Mouse (Mus musculus) hindbrain, embryonic 12.5 days (tissue): ENCODE measurements around the gene Appl2. TPM values are rescaled to one million over a fixed set of nuclear protein-coding genes. Genes with fewer than 3 reads are reported as not detected.

Experiments used
- ATAC-seq: fragments of 200-750 bp; cut with Nextera tagmentation; 2 replicates; pipeline ENCODE4 v1.8.0; 2017; ENCODE audit warnings: moderate TSS enrichment; ENCODE audit not compliant: low FRiP score
- H3K27ac ChIP-seq: fragments of 300-500 bp; sonication (generic); 2 replicates; pipeline ENCODE4 v1.5.1; 2016; ENCODE audit warnings: mild to moderate bottlenecking
- H3K27me3 ChIP-seq: fragments of 300-500 bp; sonication (generic); 2 replicates; pipeline ENCODE4 v1.6.1; 2016; ENCODE audit warnings: mild to moderate bottlenecking
- H3K36me3 ChIP-seq: fragments of 300-500 bp; sonication (generic); 2 replicates; pipeline ENCODE4 v1.6.1; 2016; ENCODE audit warnings: mild to moderate bottlenecking
- H3K4me1 ChIP-seq: fragments of 300-500 bp; sonication (generic); 2 replicates; pipeline ENCODE4 v1.6.1; 2016
- H3K4me2 ChIP-seq: fragments of 300-500 bp; sonication (generic); replicated peaks from 2 replicates; pipeline ENCODE4 v1.6.1; 2016; ENCODE audit warnings: mild to moderate bottlenecking
- H3K4me3 ChIP-seq: fragments of 300-500 bp; sonication (generic); 2 replicates; pipeline ENCODE4 v1.5.1; 2016; ENCODE audit warnings: mild to moderate bottlenecking
- H3K9ac ChIP-seq: fragments of 300-500 bp; sonication (generic); 2 replicates; pipeline ENCODE4 v1.6.1; 2016; ENCODE audit warnings: mild to moderate bottlenecking, moderate library complexity
- H3K9me3 ChIP-seq: fragments of 300-500 bp; sonication (generic); replicated peaks from 2 replicates; pipeline ENCODE4 v1.6.1; 2016; ENCODE audit warnings: mild to moderate bottlenecking
- WGBS: fragments of 180-500 bp; shearing (Covaris S2); methylation state at CpG from one replicate; pipeline ENCODE4 v1.1.7; 2016; 5-methylcytosine and 5-hydroxymethylcytosine counted together
- polyA plus RNA-seq: library from polyadenylated mRNA; unstranded; fragments of >200 nt; fragmentation: Nextera tagmentation; extraction: Ambion mirVana; gene quantifications from 2 replicates; pipeline ENCODE4 v1.2.1, GENCODE M21; 2016

Appl2 gene
- polyA plus RNA-seq, 1 experiment from 2014 or later = 64.5 TPM

- no peak overlapping the region for H3K4me2 ChIP-seq
- no peaks in the 10 kb centered on the region for H3K27me3 ChIP-seq
- H3K4me3 ChIP-seq = no peak overlapping the region
- no peak for ATAC-seq
- H3K4me1 ChIP-seq = peaks cover 39% of the 10 kb centered on the region
- no peak overlapping the region for H3K27ac ChIP-seq
- no peak overlapping the region for H3K9ac ChIP-seq
- H3K9me3 ChIP-seq = no peaks in the 10 kb centered on the region
- H3K36me3 ChIP-seq = no peaks in the 10 kb centered on the region
- 83% methylated on average over 3 of the region's 3 CpGs for WGBS
Measured at GRCm38 (mm10) chr10:83645716-83645990, 2.9 kb downstream of the Appl2 start.

GRCm38 (mm10) chr10:83644865-83645715 is 3.4 kb downstream of the Appl2 start:
- 54% methylated on average over 16 of the region's 16 CpGs for WGBS
- peak overlapping the region; percentile 25; the same call in 1 of the 2 replicates for H3K4me2 ChIP-seq
- H3K4me1 ChIP-seq = peaks cover 39% of the 10 kb centered on the region
- H3K9ac ChIP-seq = peak overlapping the region; percentile 43; the same call in 1 of the 2 replicates
- no peaks in the 10 kb centered on the region for H3K9me3 ChIP-seq
- H3K4me3 ChIP-seq = no peak overlapping the region
- no peaks in the 10 kb centered on the region for H3K36me3 ChIP-seq
- ATAC-seq = no peak
- H3K27ac ChIP-seq = peak overlapping the region; percentile 72
- H3K27me3 ChIP-seq = no peaks in the 10 kb centered on the region

DNA sequence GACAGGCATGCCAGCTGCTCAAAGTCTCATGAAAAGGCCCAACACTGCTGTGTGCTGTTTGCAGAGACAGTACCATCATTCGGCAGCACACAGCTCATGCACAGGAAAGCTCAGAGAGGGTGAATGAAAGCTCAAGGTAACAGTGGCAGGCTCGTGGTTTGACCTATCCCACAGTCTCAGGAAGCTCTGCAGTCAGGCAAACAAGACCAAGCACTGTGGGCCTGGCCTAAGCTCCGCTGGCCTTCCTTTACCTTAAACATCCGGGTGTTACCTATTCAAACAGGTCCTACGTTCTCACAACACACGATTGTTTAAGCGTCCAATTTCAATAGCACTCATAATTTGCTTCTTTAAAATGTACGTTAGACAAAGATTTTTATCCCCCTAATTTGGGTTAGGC is 4.4 kb downstream of the Appl2 start:
- H3K9me3 ChIP-seq = no peaks in the 10 kb centered on the region
- no peak for ATAC-seq
- H3K27me3 ChIP-seq = no peaks in the 10 kb centered on the region
- WGBS = 85% methylated on average over 8 of the region's 8 CpGs
- no peak overlapping the region for H3K9ac ChIP-seq
- no peak overlapping the region for H3K4me2 ChIP-seq
- peaks cover 38% of the 10 kb centered on the region for H3K4me1 ChIP-seq
- H3K27ac ChIP-seq = no peak overlapping the region
- H3K36me3 ChIP-seq = 0 out of 2 replicates have a peak, but pooled peaks cover under 1% of the 10 kb centered on the region
- H3K4me3 ChIP-seq = no peak overlapping the region

- H3K9me3 ChIP-seq = no peaks in the 10 kb centered on the region
- no peak overlapping the region for H3K4me3 ChIP-seq
- no peak overlapping the region for H3K4me2 ChIP-seq
- ATAC-seq = no peak
- WGBS = 85% methylated on average over 3 of the region's 3 CpGs
- 0 out of 2 replicates have a peak, but pooled peaks cover 4% of the 10 kb centered on the region for H3K36me3 ChIP-seq
- peaks cover 23% of the 10 kb centered on the region for H3K4me1 ChIP-seq
- no peaks in the 10 kb centered on the region for H3K27me3 ChIP-seq
- H3K27ac ChIP-seq = no peak overlapping the region
- H3K9ac ChIP-seq = no peak overlapping the region
Measured at GRCm38 (mm10) chr10:83641641-83642040, 6.9 kb downstream of the Appl2 start.

- H3K27ac ChIP-seq = no peak overlapping the region
- 0 out of 2 replicates have a peak, but pooled peaks cover 4% of the 10 kb centered on the region for H3K36me3 ChIP-seq
- WGBS = 70% methylated on average over 10 of the region's 10 CpGs
- no peaks in the 10 kb centered on the region for H3K27me3 ChIP-seq
- peaks cover 12% of the 10 kb centered on the region for H3K4me1 ChIP-seq
- H3K9me3 ChIP-seq = no peaks in the 10 kb centered on the region
- H3K4me2 ChIP-seq = no peak overlapping the region
- no peak for ATAC-seq
- H3K9ac ChIP-seq = no peak overlapping the region
- H3K4me3 ChIP-seq = no peak overlapping the region
Measured at GRCm38 (mm10) chr10:83639881-83640386, 8.6 kb downstream of the Appl2 start.

DNA sequence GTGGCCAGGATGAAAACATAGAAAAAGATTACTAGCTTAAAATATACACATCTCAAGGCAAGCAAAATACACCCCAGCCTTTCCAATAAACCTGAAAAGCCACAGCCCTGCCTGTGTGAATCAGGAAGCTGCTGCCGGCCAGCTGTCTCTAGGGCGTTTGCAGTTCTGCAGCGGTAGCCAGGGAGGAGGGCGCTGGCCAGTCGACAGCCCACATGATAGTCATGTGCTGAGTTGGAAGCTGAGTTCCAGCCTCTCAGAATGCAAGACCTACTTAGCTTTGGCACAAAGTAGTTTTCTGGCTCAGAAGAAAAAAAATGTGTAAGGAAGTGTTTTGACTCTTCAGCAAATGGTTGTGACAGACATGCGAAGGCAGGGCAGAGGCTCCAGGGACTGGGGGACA is 11.2 kb downstream of the Appl2 start:
- Histone ChIP-seq H3K4me3 (no peak overlapping the region), H3K9me3 (no peaks in the 10 kb centered on the region), H3K9ac (no peak overlapping the region), H3K27me3 (no peaks in the 10 kb centered on the region), H3K36me3 (0 out of 2 replicates have a peak, but pooled peaks cover 4% of the 10 kb centered on the region), H3K4me1 (peaks cover 11% of the 10 kb centered on the region), H3K27ac (no peak overlapping the region), H3K4me2 (no peak overlapping the region)
- WGBS = 49% methylated on average over 6 of the region's 6 CpGs
- ATAC-seq = no peak

GRCm38 (mm10) chr10:83636191-83636590 is 12.3 kb downstream of the Appl2 start:
- Histone ChIP-seq H3K27me3 (no peaks in the 10 kb centered on the region), H3K27ac (no peak overlapping the region), H3K4me3 (no peak overlapping the region), H3K36me3 (0 out of 2 replicates have a peak, but pooled peaks cover 4% of the 10 kb centered on the region), H3K9me3 (no peaks in the 10 kb centered on the region), H3K4me1 (peaks cover 11% of the 10 kb centered on the region), H3K4me2 (no peak overlapping the region), H3K9ac (no peak overlapping the region)
- no peak for ATAC-seq
- WGBS = 93% methylated on average over 2 of the region's 2 CpGs

- Histone ChIP-seq H3K9me3 (no peaks in the 10 kb centered on the region), H3K4me2 (no peak overlapping the region), H3K36me3 (peaks cover 10% of the 10 kb centered on the region; the same call in 1 of the 2 replicates), H3K9ac (peak overlapping the region; percentile 0; the same call in 1 of the 2 replicates), H3K27ac (no peak overlapping the region), H3K27me3 (no peaks in the 10 kb centered on the region), H3K4me1 (peaks cover 11% of the 10 kb centered on the region), H3K4me3 (no peak overlapping the region)
- ATAC-seq = peak; percentile 31; the same call in 1 of the 2 replicates
- 28% methylated on average over 5 of the region's 5 CpGs for whole genome bisulfite sequencing
Measured at GRCm38 (mm10) chr10:83634461-83634860, 14.1 kb downstream of the Appl2 start.

- no peak overlapping the region for H3K4me3 ChIP-seq
- H3K4me2 ChIP-seq = no peak overlapping the region
- peaks cover 11% of the 10 kb centered on the region for H3K4me1 ChIP-seq
- no peak for ATAC-seq
- H3K27me3 ChIP-seq = no peaks in the 10 kb centered on the region
- peaks cover 16% of the 10 kb centered on the region for H3K36me3 ChIP-seq
- no peaks in the 10 kb centered on the region for H3K9me3 ChIP-seq
- WGBS = 82% methylated on average over 7 of the region's 7 CpGs
- H3K9ac ChIP-seq = no peak overlapping the region
- no peak overlapping the region for H3K27ac ChIP-seq
Measured at GRCm38 (mm10) chr10:83632806-83633374, 15.6 kb downstream of the Appl2 start.

DNA sequence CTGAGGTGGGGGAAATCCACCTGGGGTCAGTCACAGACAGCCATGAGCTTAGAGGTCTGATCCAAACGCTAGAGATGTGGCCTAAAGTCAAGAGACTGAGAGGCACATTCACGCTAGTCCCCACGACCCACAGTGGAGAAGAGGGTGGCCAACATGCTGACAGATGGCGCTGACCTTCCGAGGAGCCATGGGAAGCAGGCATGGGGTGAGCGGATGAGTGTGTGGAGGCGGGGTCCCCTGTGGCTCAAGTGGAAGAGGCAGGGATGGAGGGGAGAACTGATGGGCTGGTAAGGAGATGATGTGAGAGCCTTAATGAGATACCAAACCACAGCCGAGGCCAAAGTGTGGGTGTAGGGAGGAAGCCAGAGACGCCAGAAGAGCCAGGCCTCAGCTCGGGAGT is 16.8 kb downstream of the Appl2 start:
- Histone ChIP-seq H3K4me2 (no peak overlapping the region), H3K9me3 (no peaks in the 10 kb centered on the region), H3K4me1 (peaks cover 11% of the 10 kb centered on the region), H3K27me3 (no peaks in the 10 kb centered on the region), H3K27ac (no peak overlapping the region), H3K9ac (no peak overlapping the region), H3K4me3 (no peak overlapping the region), H3K36me3 (peaks cover 20% of the 10 kb centered on the region)
- no peak for ATAC-seq
- 85% methylated on average over 10 of the region's 10 CpGs for WGBS

GRCm38 (mm10) chr10:83630899-83631298 is 17.6 kb downstream of the Appl2 start:
- H3K27ac ChIP-seq = no peak overlapping the region
- no peaks in the 10 kb centered on the region for H3K9me3 ChIP-seq
- H3K4me2 ChIP-seq = no peak overlapping the region
- no peak; the same call in 1 of the 2 replicates for ATAC-seq
- no peaks in the 10 kb centered on the region for H3K27me3 ChIP-seq
- peaks cover 11% of the 10 kb centered on the region for H3K4me1 ChIP-seq
- H3K36me3 ChIP-seq = peaks cover 25% of the 10 kb centered on the region
- H3K9ac ChIP-seq = no peak overlapping the region
- 57% methylated on average over 3 of the region's 3 CpGs for WGBS
- no peak overlapping the region for H3K4me3 ChIP-seq

GRCm38 (mm10) chr10:83629878-83630277 is 18.7 kb downstream of the Appl2 start:
- Histone ChIP-seq H3K4me2 (no peak overlapping the region), H3K36me3 (peaks cover 31% of the 10 kb centered on the region), H3K4me1 (peaks cover 10% of the 10 kb centered on the region), H3K27ac (no peak overlapping the region), H3K4me3 (no peak overlapping the region), H3K9me3 (no peaks in the 10 kb centered on the region), H3K9ac (no peak overlapping the region), H3K27me3 (no peaks in the 10 kb centered on the region)
- 92% methylated on average over 5 of the region's 5 CpGs for WGBS
- no peak for ATAC-seq
